Mouse (Mus musculus) testis, adult 2 months (tissue): ENCODE results near the gene Ralgapa1. TPM values are rescaled to one million over a fixed set of nuclear protein-coding genes. Genes with fewer than 3 reads are reported as not detected.
A peak's percentile ranks its signal among the peaks of the same experiment; 100 is the strongest.

Experiments used
- H3K27ac ChIP-seq: fragments of 200-500 bp; 2 replicates; pipeline ENCODE4 v1.5.1; 2012; ENCODE audit warnings: low read depth, low read length; ENCODE audit not compliant: control insufficient read depth, insufficient read depth
- H3K27me3 ChIP-seq: fragments of 200-500 bp; 2 replicates; pipeline ENCODE4 v1.6.1; 2012; ENCODE audit warnings: mild to moderate bottlenecking, low read length, moderate library complexity; ENCODE audit not compliant: control insufficient read depth, insufficient read depth
- H3K36me3 ChIP-seq: fragments of 200-500 bp; 2 replicates; pipeline ENCODE4 v1.6.1; 2012; ENCODE audit warnings: mild to moderate bottlenecking, low read length; ENCODE audit not compliant: control insufficient read depth, insufficient read depth
- H3K4me1 ChIP-seq: fragments of 200-500 bp; 2 replicates; pipeline ENCODE4 v1.6.1; 2012; ENCODE audit warnings: low read length; ENCODE audit not compliant: control insufficient read depth, insufficient read depth
- H3K4me3 ChIP-seq: fragments of 200-500 bp; 2 replicates; pipeline ENCODE4 v1.5.1; 2012; ENCODE audit warnings: low read depth, mild to moderate bottlenecking, low read length, moderate library complexity, mixed read lengths; ENCODE audit not compliant: control insufficient read depth
- CTCF ChIP-seq: fragments of 200-500 bp; IDR thresholded peaks from 2 replicates; pipeline ENCODE4 v1.5.1; 2012; ENCODE audit warnings: low read depth, mild to moderate bottlenecking, inconsistent platforms, low read length, moderate library complexity; ENCODE audit not compliant: control insufficient read depth, insufficient read depth, insufficient replicate concordance
- POLR2A ChIP-seq: fragments of 200-500 bp; IDR thresholded peaks from 2 replicates; pipeline ENCODE4 v1.6.1; 2012; ENCODE audit warnings: low read depth, mild to moderate bottlenecking, inconsistent platforms, low read length, moderate library complexity; ENCODE audit not compliant: control insufficient read depth
- polyA plus RNA-seq: library from polyadenylated mRNA; depleted of rRNA; stranded (reverse); fragments of >200 nt; gene quantifications from 2 replicates; pipeline ENCODE4 v1.2.3, GENCODE M21; 2012

Ralgapa1 gene
- polyA plus RNA-seq, 1 experiment: 35.5 TPM

DNA sequence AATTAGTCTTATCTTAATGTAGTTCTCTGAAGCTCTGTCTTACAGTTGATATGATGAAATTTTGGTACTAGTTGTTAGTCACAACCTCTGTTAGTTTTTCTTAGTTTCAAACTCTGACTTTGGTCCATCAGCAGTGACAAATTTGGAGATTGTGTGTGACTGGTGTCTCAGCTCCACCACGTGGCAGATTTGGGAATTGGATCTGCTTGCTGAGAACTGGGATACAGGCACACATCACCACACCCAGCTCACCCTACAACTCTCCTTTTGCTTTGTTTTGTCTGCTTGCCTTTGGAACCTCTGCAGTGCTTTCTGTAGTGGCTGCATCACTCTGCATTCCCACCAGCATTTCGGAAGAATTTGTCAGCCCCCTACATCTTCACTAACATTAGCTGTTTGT is 10.1 kb upstream of the Ralgapa1 start:
- TF ChIP-seq POLR2A (no peak), CTCF (peak; percentile 47; the same call in 1 of the 2 replicates)
- H3K4me3 ChIP-seq: no peak overlapping the region
- H3K27me3 ChIP-seq: no peaks in the 10 kb centered on the region
- H3K27ac ChIP-seq: no peak overlapping the region
- no peaks in the 10 kb centered on the region for H3K4me1 ChIP-seq
- no peaks in the 10 kb centered on the region for H3K36me3 ChIP-seq

DNA sequence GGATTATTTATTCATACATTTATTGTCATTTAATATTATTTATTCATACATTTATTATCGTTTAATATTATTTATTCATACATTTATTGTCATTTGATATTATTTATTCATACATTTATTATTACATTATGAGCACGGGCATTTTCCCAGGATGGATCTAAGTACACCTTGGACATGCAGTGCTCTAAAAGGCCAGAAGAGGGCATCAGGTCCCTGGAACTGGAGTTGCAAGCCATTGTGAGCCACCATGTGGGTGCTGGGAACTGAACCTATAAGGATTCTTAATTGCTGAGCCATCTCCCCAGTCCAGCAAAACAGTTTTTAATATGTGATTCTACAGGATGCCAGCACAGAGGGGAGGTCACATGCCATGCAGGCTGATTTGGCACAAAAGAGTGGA is 4.6 kb upstream of the Ralgapa1 start:
- Histone ChIP-seq H3K27me3 (no peaks in the 10 kb centered on the region), H3K4me1 (no peaks in the 10 kb centered on the region), H3K4me3 (no peak overlapping the region), H3K36me3 (no peaks in the 10 kb centered on the region), H3K27ac (no peak overlapping the region)
- TF ChIP-seq CTCF (peak; percentile 38; the same call in 1 of the 2 replicates), POLR2A (no peak)

DNA sequence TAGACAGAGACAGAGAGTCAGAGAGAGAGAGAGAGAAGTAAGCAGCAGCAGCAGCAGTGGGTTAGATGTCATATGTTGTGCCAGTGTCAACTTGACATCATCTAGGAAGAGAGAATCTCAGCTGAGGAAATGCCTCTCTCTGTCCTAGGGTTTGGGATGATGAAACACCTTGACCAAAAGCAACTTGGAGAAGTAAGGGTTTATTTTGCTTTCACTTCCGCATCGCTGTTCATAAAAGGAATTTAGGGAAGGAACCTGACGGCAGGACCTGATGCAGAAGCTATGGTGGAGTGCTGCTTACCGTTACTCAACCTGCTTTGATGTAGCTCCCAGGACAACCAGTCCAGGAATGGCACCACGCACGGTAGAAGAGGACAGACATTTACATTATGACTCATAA is 3.1 kb upstream of the Ralgapa1 start:
- no peak overlapping the region for H3K4me3 ChIP-seq
- H3K36me3 ChIP-seq: no peaks in the 10 kb centered on the region
- peaks cover 4% of the 10 kb centered on the region for H3K4me1 ChIP-seq
- H3K27me3 ChIP-seq: no peaks in the 10 kb centered on the region
- TF ChIP-seq POLR2A (no peak), CTCF (no peak)
- H3K27ac ChIP-seq: no peak overlapping the region

DNA sequence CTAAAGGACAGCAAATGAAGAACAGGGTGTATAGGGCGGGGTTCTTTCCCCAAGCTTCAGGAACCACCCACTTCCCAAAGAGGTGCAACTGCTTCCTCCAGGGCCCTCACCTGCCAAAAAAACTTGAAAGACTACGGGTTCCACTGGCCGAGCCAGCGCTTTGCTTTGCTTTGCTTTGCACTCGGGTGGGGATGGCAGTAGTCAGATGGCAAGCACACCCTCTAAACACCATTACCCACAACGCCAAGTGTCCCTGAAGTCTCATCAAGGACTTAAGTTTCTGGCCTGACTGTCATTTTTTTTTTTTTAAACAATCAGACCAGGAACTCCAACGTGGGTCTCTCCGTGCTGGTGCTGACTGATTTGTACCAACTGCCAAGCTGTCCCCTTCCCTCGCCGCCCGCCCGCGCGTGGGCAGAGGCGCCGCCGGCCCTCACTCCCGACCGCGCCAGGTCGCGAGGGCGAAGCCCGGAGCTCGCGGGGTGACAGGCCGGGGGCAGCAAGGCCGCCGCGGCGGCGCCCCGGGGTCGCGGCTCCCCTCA is 777 bp downstream of the Ralgapa1 start:
- Histone ChIP-seq H3K27me3 (no peaks in the 10 kb centered on the region), H3K4me1 (peaks cover 4% of the 10 kb centered on the region), H3K27ac (peak overlapping the region; percentile 99), H3K4me3 (peak overlapping the region; percentile 98), H3K36me3 (no peaks in the 10 kb centered on the region)
- TF ChIP-seq CTCF: no peak
- TF ChIP-seq POLR2A: peak; percentile 47; the same call in 1 of the 2 replicates

DNA sequence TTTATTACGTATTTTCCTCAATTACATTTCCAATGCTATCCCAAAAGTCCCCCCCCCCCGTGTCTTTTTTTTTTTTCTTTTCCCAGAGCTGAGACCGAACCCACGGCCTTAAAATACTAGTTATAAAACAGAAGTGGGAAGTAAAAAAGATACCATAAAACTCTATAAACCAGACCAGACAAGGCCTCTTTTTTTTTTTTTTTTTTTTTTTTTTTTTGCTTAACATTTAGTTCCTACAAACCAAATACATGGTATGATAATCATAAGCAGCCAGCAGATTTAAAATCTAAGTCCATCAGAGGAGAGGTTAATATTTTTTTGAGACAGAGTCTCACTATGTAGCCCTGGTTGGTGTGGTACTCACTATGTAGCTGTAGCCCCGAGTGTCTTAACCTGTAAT is 4.5 kb downstream of the Ralgapa1 start:
- TF ChIP-seq CTCF (no peak), POLR2A (no peak)
- no peak overlapping the region for H3K4me3 ChIP-seq

DNA sequence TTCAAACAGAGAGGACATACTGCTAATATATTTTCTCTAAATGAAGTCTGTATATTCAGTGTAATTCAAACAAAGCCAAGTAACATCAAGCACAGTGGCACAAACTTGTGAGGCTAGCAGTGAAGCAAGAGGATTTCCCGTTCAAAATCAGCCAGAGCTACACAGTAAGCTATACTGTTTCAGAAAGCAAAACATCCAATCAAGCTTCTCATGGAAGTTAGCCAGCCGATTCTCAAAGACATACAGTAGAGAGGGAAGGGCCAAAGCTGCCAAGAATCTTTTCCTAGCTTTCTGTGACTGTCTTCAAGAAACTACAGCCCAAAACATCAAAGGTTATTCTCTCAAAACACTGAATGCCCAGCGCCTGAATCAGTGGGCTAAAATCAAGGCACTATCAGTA is 15.9 kb downstream of the Ralgapa1 start:
- H3K27ac ChIP-seq: no peak overlapping the region

More for the DNA sequence above, 4.5 kb downstream of the Ralgapa1 start:
- H3K27me3 ChIP-seq: no peaks in the 10 kb centered on the region
- no peak overlapping the region for H3K27ac ChIP-seq
- H3K36me3 ChIP-seq: no peaks in the 10 kb centered on the region; the same call in 1 of the 2 replicates
- H3K4me1 ChIP-seq: peaks cover 4% of the 10 kb centered on the region

DNA sequence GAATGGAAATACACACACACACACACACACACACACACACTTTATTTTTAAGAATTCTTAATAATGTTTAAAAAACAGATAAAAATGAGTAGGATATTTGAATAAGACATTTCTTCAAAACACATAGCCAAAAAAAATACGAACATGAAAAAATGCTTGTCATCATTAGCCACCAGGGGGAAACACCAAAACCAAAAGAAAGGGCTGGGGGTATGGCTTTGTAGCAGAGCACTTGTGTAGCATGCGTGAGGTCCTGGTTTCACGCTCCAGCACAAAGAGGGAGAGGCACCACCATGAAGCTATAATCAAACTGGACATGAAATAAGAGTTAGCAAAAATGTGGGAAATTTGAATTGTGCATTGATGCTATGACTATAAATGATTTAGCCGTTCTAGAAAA is 19.8 kb downstream of the Ralgapa1 start:
- Histone ChIP-seq H3K36me3 (no peaks in the 10 kb centered on the region), H3K4me3 (no peak overlapping the region), H3K4me1 (no peaks in the 10 kb centered on the region), H3K27ac (no peak overlapping the region), H3K27me3 (no peaks in the 10 kb centered on the region)
- TF ChIP-seq POLR2A (no peak), CTCF (no peak)

More for the DNA sequence above, 15.9 kb downstream of the Ralgapa1 start:
- TF ChIP-seq POLR2A (no peak), CTCF (no peak)
- no peaks in the 10 kb centered on the region for H3K4me1 ChIP-seq
- H3K27me3 ChIP-seq: no peaks in the 10 kb centered on the region
- no peaks in the 10 kb centered on the region for H3K36me3 ChIP-seq
- no peak overlapping the region for H3K4me3 ChIP-seq

DNA sequence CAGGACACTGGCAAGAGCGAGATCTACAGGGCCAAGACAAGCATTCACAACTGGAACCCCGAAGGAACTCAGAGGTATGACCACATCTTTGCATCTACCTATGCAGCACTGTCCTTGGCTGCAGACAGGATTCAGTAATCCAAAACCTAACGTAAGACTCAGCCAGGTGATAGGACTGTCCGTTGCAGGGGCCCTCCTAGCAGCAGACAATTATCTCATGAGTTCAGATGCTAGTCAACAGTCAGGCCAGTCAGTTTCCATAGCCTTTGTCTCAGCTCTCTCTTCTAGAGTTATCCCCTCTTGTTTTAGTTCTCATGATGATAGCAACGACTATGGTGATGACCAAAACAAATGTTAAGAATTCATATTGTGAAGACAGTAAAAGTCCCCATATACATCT is 20.8 kb downstream of the Ralgapa1 start:
- H3K4me1 ChIP-seq: no peaks in the 10 kb centered on the region
- H3K36me3 ChIP-seq: no peaks in the 10 kb centered on the region
- TF ChIP-seq POLR2A: no peak
- no peak for TF ChIP-seq CTCF
- no peak overlapping the region for H3K27ac ChIP-seq
- H3K4me3 ChIP-seq: no peak overlapping the region
- H3K27me3 ChIP-seq: no peaks in the 10 kb centered on the region
